Mouse (Mus musculus): ENCODE measurements around the gene Fuom. TPM values are rescaled to one million over a fixed set of nuclear protein-coding genes. Genes with fewer than 3 reads are reported as not detected.

The Fuom gene
- polyA plus RNA-seq, 1 experiment = 34.8 TPM

DNA sequence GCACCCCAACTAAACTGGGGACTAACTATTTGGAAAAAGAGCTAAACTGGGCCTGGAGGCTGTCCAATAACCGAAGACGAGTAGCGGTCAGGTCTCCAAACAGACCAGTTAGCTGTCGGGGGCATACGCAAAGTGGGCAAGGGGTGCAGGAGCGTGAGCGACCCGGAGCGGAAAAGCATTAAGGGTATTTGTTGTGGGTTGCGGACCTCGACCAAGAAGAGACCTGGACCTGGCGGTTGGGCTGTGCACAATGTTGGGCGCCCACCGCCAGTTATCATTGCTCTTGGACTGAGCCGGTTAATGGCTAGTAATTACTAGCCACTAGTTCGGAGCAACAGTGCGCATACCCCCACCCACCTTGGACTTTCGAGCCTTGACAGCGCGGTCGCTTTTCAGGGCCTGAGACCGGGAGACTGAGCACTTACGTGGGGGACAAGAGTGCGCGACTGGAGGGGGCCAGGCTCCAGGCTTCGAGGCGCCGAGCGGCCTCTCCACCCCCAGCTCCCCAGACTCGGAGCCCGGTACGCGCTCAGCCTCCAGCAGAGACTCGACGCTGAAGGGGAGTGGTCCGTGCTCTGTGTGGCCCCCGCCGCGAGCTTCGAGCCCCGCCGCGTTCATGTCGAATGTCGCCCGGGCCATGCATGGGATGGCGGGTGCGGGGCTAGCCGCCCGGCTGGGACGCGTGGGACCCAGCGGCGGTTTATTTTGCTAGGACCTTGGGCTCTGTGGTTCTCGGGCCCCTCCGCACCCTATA, 53.7 kb downstream of the Fuom start, which contains the start of gene Msx3:
Gene Msx3, minus strand, starts transcription at position 729 of the 754 bp plus-strand sequence.
- DNase-seq = no peak
- no peaks in the 10 kb centered on the region for H3K36me3 ChIP-seq (ENCODE audit: control insufficient read depth, insufficient read depth, low read length)
- TF ChIP-seq POLR2A (IDR thresholded peaks at IDR 0.05; ENCODE audit: control insufficient read depth, extremely low read depth, insufficient read depth, low read length, poor library complexity) = no peak
- no peak for TF ChIP-seq CTCF (IDR thresholded peaks at IDR 0.05; ENCODE audit: borderline replicate concordance, control insufficient read depth, extremely low read depth, insufficient read depth, low read length, poor library complexity)
- H3K27me3 ChIP-seq (ENCODE audit: control insufficient read depth, insufficient read depth, low read length) = peaks cover 21% of the 10 kb centered on the region
- H3K4me1 ChIP-seq (replicated peaks; ENCODE audit: control insufficient read depth, insufficient read depth, low read length) = peaks cover 23% of the 10 kb centered on the region
- peak within 1 kb of the TSS; percentile 26 for H3K4me3 ChIP-seq (ENCODE audit: control insufficient read depth, insufficient read depth, low read length)
- 4% methylated on average over 56 of the region's 56 CpGs for WGBS
- no peak within 1 kb of the TSS for H3K27ac ChIP-seq (ENCODE audit: control insufficient read depth, insufficient read depth, low read length)

DNA sequence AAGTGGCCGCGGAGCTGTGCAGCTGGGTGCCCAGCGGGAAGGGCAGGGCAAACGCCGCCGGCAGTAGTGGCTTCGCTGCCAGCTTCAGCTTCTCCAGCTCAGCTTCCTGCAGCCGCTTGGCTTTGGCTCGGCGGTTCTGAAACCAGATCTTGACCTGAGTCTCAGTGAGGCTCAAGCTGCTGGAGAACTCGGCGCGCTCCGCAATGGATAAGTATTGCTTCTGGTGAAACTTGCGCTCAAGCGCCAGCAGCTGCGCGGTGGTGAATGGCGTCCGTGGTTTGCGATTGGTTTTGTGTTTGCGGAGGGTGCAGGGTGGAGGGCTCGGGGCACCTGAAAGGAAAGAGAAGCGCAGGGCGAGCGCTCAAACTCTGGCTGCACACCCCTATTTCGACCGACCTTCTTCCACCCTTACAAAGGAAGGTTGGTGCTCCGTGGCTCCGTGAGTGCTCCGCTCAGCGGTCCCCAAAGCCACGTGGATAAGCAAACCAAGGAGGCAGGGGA, 54.4 kb downstream of the Fuom start:
- H3K27me3 ChIP-seq (ENCODE audit: control insufficient read depth, insufficient read depth, low read length) = peaks cover 20% of the 10 kb centered on the region
- H3K4me3 ChIP-seq (ENCODE audit: control insufficient read depth, insufficient read depth, low read length) = peak overlapping the region; percentile 25

More for the DNA sequence above, 54.4 kb downstream of the Fuom start:
- DNase-seq = no peak
- no peaks in the 10 kb centered on the region for H3K36me3 ChIP-seq (ENCODE audit: control insufficient read depth, insufficient read depth, low read length)
- peaks cover 23% of the 10 kb centered on the region for H3K4me1 ChIP-seq (replicated peaks; ENCODE audit: control insufficient read depth, insufficient read depth, low read length)
- no peak for TF ChIP-seq POLR2A (IDR thresholded peaks at IDR 0.05; ENCODE audit: control insufficient read depth, extremely low read depth, insufficient read depth, low read length, poor library complexity)
- TF ChIP-seq CTCF (IDR thresholded peaks at IDR 0.05; ENCODE audit: borderline replicate concordance, control insufficient read depth, extremely low read depth, insufficient read depth, low read length, poor library complexity) = no peak
- under 1% methylated on average over 33 of the region's 33 CpGs for WGBS
- H3K27ac ChIP-seq (ENCODE audit: control insufficient read depth, insufficient read depth, low read length) = no peak overlapping the region

Other genes with a start within 250 kb of the Fuom start
- 3.6 and 4.8 TPM in 2 replicates for gene Kndc1, start 207.7 kb downstream of the Fuom start, polyA plus RNA-seq (2012; rRNA removed)
- 13.8 and 14.2 TPM in 2 replicates for gene Utf1, start 158.7 kb downstream of the Fuom start, polyA plus RNA-seq (2012; rRNA removed)
- 0.73 and 0.84 TPM in 2 replicates for gene 6430531B16Rik, start 123.7 kb downstream of the Fuom start, polyA plus RNA-seq (2012; rRNA removed)
- gene Adam8, start 109.9 kb downstream of the Fuom start, polyA plus RNA-seq (2012; rRNA removed) = 36.0 and 37.6 TPM in 2 replicates
- 123 and 143 TPM in 2 replicates for gene Zfp511, start 66.0 kb downstream of the Fuom start, polyA plus RNA-seq (2012; rRNA removed)
- gene Tubgcp2, start 65.8 kb downstream of the Fuom start, polyA plus RNA-seq (2012; rRNA removed) = 39.7 and 40.6 TPM in 2 replicates
- gene Msx3, start 53.4 kb downstream of the Fuom start, polyA plus RNA-seq (2012; rRNA removed) = 1.4 TPM in 2 replicates
- gene Caly, start 19.9 kb downstream of the Fuom start, polyA plus RNA-seq (2012; rRNA removed) = 0.14 and 0.44 TPM in 2 replicates
- gene Prap1, start 9.0 kb downstream of the Fuom start, polyA plus RNA-seq (2012; rRNA removed) = 2.4 and 5.2 TPM in 2 replicates
- 15.3 and 18.0 TPM in 2 replicates for gene Paox, start 13.4 kb upstream of the Fuom start, polyA plus RNA-seq (2012; rRNA removed)
- gene Echs1, start 14.0 kb upstream of the Fuom start, polyA plus RNA-seq (2012; rRNA removed) = 60.9 and 65.6 TPM in 2 replicates
- 36.0 and 39.0 TPM in 2 replicates for gene Mtg1, start 35.1 kb upstream of the Fuom start, polyA plus RNA-seq (2012; rRNA removed)
- gene Sprn, start 52.4 kb upstream of the Fuom start, polyA plus RNA-seq (2012; rRNA removed) = 0.18 and 0.31 TPM in 2 replicates
- not detected in 2 replicates for gene Olfr522, start 62.3 kb upstream of the Fuom start, polyA plus RNA-seq (2012; rRNA removed)
- 0.41 and 1.0 TPM in 2 replicates for gene Olfr523, start 70.8 kb upstream of the Fuom start, polyA plus RNA-seq (2012; rRNA removed)
- 2.3 and 2.6 TPM in 2 replicates for gene Olfr524, start 103.5 kb upstream of the Fuom start, polyA plus RNA-seq (2012; rRNA removed)
- gene Cd163l1, start 115.8 kb upstream of the Fuom start, polyA plus RNA-seq (2012; rRNA removed) = 6.0 and 6.1 TPM in 2 replicates
- gene 5830411N06Rik, start 144.8 kb upstream of the Fuom start, polyA plus RNA-seq (2012; rRNA removed) = 21.4 and 23.9 TPM in 2 replicates
- 0.03 and 0.16 TPM in 2 replicates for gene Olfr525, start 218.4 kb upstream of the Fuom start, polyA plus RNA-seq (2012; rRNA removed)
- gene Olfr527, start 231.6 kb upstream of the Fuom start, polyA plus RNA-seq (2012; rRNA removed) = 0.18 TPM in 1 of 2 replicates, not detected in the other

Measured in thymus, adult 2 months (tissue).